Mouse (Mus musculus) adrenal gland, adult (tissue): ENCODE data around the gene Myl6b.

Experiments used
- DNase-seq, 2 experiments: peaks; one replicate each; pipeline ENCODE4 v3.0.0; 2022 to 2023; ENCODE audit warnings: low spot score in 1 of 2; ENCODE audit not compliant: inconsistent age in 2 of 2

The Myl6b gene

DNA sequence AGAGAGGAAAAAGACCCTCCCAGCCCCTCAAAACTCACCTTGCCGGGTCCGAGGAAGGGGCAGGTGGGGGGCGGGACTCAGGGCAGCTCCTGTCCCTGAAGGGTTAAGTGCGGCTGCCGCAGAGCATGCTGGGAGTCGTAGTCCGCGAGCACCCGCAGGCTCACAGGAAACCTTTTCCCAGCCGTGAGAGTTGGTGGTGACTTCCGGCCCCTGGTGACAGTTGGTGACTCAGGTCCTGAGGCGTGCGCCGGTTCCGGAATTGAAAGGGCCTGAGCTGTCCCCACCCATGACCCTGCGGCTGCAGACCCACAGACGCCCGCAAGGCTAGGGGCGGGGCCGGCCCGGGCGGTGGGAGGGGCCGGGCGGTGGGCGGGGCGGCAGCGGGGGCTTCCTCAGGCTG is at the start of gene Myl6b:
Myl6b (minus strand) TSS at position 96 of the 400 bp plus-strand sequence.
- peak; percentile 98 to 99 for DNase-seq

DNA sequence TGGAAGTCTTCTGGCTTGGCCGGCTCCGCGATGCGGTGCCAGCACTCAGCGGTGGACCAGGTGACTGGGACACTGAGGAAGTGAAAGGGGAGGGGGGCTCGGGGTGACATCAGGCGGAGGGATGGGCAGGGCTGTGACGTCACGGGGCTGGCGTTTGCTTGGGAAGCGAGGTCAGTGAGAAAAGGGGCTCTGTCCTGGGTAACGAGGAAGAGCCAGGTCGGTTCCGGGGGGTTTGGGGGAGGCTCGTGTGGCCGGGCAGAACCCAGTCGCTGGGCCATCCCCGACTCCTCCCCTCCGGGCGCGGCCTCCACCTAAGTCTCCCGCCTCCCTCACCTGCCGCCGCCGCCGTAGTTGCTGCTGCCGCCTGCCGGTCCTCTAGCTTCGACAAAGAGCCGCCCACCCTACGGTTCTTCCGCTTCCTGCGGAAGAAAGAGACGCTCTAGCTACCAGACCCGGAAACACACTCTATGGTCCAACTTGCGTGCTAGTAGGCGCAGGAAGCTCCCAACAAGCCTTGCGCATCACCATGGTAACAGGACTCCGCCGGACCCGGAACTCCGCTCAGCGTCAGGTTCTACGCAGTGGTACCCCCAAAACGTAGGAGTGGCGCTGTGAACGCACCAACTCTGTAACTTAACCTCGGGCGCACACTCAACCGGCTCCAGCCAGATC is 49.0 kb upstream of the Myl6b start, which contains the start of gene Zc3h10:
Zc3h10 (minus strand) TSS at position 414 of the 672 bp plus-strand sequence.
- DNase-seq, result peak; percentile 97 to 98

DNA sequence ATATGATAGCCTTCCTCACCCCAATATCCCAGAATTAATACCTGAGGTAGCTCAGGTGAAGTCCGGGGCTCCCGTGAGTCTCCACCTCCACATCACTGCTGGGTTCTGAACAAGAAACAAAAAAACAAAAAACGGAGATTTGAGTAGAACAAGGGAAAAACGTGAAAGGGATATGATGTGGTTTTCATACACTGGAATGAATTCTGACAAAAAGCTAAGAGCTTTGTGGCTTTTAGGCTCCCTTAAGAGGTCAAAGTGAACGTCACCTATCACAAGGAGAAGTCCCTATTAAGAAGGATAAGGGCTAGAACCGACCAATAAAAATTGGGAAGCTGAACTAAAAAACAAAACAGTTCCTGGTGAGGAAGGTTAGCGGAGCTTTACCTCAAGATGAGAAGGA is 48.3 kb upstream of the Myl6b start:
- no peak for DNase-seq

DNA sequence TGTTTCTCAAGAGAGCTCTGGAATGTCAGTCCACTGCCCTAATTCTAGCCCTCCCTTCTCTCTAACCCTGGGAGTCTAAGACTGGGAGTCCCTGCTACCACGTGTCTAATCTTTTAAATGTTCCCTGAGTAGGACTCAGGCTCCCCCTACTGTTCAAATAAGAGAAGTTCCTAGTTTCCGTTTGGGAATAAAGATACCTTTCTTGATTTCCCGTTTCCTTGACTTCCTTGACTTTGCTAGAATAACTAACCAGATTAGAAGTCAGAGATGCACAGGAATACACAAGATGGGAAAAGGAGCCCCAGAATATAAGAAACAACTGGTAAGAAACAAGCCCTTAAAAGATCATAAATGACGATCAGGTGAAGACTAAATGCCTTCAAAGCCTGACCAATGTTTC is 47.9 kb upstream of the Myl6b start:
- peak in 1 of 2 experiments; percentile 79 for DNase-seq

DNA sequence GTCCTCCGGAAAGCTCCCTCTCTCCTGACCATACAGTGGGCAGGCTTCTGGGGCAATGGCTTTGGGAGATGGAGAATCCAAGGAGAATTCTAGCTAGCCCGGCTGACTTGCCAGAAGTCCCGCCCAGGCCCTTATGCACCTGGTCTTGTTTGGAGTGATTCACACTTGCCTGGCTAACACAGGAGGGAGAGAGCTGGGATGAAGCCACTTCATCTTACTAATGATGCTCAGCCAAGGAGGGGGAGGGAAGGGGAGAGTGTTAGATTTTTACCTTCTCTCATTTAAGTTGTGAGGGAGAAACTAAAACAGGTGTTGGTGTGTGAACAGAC is 47.0 kb upstream of the Myl6b start:
- no peak for DNase-seq

DNA sequence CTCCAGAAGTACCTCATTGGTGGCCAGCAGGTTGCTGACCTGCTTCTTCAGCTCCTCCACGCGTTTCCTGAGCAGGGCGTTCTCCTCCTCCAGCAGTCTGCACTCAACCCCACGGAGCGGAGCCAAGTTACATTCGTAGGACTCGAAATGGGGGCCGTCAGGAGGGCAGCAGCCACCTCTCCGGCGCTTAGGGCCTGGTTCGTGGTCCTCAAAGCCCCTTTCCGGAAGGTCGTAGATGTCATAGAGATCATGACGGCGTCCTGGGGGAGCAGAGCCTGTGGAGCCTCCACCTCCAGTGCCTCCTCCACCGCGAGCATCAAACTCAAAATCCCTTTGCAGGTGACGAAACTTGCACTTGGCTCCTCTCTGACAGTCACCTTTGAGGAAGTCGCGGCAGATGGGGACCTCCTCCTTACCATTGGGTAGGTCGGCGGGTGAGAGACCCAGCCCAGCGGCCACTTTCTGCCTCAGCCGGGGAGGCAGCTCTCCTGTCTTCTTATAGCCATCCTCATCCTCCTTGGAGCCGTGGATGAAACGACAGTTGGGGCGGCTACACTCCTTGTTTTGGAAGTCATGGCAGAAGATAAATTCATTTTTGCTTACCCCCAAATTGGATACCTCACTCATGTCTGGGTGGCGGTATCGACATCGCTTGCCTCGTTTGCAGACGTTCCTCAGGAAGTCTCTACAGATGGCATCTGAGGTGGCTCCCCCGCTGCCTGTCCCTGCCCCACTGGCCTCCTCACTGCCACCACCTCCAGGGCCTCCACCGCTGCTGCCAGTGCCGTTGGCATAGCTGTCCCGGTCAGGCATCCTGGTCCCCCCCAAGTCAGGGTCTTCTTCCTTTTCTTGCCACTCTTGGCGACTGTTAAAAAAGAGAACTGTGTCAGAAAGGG is 46.4 kb upstream of the Myl6b start:
- peak in 1 of 2 experiments; percentile 28 for DNase-seq

DNA sequence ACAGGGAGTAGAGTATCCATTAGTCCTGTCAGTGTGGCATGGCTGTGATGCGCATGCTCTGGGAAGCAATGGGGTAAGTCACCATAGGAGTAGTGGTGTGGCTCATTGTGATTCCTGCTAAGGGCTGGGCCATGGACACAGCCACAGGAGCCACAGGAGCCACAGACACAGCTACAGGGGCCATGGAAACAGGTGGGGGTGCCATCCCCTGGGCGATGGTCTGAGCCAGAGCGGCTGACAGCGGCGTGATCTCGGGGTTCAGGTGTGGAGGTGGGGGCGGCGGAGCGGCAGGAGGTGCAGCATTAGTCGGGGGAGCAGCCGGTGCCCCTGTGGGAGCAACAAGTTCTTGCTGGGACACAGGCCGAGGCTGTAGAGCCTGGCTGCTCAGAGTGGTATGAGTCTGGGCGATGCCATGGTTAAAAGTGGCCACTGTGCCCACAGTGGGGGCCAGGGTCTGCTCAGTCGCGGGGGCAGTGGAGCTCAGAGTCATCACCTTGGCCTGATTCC is 45.7 kb upstream of the Myl6b start:
- peak in 1 of 2 experiments; percentile 31 for DNase-seq

DNA sequence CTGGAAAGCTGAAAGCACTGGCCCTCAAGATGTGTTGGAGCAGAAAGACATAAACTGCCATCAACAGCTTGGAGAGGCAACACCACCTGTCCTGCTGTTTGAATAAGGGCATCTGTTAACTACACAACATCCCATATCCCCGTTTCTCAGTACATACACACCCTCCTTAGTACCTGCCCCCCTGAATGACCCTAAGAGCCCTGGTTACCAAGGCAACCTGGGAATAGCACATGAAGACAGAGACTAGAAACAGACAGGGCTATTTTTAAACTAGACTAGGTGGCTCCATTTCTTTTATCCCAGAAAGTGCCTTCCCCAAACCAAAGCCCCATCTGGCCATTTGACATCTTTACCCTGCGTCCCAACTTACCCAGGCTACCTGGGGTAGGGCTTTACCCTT is 44.6 kb upstream of the Myl6b start:
- DNase-seq, result no peak

DNA sequence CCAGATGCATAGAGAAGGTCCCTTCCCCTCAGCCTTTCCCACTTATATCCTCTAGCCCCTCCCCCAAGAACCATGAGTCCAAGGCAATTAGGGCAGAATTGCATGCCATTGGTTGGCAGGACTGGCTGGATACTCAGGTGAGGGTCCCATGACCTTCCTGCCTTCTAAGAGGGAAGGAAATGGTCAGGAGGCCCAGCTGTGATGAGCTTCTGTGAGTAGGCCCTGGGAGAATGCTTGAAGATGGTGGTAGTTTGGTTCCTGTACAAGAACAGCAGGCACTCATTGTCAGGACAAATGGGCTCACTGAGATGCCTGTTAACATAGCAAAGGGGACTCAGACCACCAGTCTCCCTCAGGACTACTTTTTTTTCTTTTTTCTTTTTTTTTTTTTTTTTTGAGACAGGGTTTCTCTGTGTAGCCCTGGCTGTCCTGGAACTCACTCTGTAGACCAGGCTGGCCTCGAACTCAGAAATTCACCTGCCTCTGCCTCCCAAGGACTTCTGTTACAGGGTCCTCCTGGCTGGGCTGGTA is 39.9 kb upstream of the Myl6b start:
- no peak for DNase-seq

DNA sequence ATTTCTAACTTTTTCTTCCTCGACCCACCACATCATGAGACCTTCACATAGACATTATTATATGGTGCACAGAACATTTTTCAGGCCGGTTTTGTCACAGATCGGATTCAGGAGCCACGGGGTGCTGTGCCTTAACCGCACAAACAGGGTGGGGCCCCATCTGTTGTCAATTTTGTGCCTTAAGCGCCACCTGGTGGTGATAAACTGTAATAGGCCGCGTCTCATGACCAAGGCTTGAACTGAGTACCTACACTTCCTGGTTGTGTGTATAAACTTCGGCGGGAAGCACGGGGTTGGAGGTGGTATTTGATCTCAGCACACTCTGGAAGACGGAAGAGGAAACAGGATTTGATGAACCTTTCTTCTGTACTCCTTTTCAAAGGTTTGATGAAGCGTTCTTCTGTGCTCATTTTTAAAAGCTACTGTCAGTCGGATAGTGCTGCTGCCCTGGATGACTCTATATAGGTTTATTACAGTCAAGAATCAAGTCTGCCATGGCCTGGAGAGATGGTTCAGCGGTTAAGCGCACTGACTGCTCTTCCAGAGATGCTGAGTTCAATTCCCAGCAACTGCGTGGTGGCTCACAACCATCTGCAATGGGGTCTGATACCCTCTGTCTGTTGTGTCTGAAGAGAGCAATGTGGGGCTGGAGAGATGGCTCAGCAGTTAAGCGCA is 37.9 kb upstream of the Myl6b start:
- peak; percentile 89 to 97 for DNase-seq

DNA sequence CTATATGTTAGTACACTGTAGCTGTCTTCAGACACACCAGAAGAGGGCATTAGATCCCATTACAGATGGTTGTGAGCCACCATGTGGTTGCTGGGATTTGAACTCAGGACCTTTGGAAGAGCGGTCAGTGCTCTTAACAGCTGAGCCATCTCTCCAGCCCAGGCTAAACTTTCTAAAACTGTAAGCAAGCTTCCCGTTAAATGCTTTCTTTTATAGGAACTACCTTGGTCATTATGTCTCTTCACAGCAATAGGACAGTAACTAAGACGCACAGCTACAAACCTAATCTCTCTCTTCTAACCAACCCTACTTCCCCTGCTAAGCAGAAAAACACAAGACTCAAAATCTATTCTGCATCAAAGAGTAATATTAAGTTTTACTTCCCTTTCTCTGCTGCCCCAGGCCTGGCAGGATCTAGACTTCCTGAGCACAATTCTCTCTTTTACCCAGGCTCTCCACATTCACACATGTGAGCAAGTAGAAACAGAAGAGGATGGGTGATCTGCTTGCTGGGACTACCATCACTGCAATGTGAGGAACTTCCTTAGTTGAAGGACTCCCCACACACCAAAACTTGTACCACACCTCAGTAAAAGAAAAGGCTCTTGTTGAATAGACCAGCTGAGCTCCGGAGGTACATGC is 37.3 kb upstream of the Myl6b start:
- DNase-seq, result no peak

DNA sequence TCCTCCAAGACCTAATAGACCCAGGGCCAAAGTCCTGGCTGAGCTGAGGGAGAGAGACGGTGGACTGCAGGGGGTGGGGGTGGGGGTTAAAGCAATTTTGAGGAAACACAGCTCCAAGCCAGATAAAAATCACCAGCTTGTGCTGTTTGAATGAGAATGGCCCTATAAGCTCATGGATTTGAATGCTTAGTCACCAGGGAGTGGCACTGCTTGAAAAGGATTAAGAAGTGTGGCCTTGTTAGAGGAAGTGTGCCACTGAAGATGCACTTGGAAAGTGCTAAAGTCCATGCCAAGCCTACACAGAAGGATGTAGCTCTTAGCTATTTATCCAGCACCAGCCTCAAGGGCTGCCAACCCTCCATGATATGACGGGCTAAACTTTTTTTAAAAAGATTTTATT is 36.7 kb upstream of the Myl6b start:
- no peak for DNase-seq

DNA sequence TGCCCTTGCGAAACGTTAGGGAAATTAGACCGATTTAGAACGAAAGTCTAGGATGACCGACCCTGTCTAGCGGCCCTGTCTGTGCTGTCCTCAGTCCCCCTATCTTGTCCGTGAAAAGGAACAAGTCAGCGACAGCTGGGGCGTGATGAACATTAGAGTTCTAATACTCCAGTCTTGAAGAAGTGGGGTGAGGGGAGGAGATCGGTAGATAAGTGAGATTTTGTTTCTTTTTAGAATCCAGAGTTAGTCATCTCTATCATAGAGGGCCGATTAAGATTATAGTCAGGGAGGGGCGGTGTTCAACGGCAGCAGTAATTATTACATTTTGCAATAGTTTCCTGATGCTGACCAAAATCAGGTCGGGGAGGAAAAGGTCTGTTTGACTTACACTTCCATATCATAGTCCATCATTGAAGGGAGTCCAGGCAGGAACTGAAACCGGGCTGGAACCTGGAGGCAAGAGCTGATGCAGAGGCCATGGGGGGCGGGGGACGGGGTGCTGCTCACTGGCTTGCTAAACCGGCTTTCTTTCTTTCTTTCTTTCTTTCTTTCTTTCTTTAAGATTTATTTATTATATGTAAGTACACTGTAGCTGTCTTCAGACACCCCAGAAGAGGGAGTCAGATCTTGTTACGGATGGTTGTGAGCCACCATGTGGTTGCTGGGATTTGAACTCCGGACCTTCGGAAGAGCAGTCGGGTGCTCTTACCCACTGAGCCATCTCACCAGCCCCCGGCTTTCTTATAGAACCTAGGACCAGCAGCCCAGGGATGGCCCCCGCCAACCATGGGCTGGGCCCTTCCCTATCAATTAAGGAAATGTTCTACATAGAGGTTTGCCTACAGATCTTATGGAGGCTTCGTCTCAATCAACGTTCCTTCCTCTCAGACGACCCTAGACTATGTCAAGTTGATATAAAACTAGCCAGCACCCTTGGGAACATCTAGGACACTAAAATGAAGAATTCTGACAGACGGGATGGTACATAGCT is 28.2 kb upstream of the Myl6b start:
- DNase-seq, result no peak

DNA sequence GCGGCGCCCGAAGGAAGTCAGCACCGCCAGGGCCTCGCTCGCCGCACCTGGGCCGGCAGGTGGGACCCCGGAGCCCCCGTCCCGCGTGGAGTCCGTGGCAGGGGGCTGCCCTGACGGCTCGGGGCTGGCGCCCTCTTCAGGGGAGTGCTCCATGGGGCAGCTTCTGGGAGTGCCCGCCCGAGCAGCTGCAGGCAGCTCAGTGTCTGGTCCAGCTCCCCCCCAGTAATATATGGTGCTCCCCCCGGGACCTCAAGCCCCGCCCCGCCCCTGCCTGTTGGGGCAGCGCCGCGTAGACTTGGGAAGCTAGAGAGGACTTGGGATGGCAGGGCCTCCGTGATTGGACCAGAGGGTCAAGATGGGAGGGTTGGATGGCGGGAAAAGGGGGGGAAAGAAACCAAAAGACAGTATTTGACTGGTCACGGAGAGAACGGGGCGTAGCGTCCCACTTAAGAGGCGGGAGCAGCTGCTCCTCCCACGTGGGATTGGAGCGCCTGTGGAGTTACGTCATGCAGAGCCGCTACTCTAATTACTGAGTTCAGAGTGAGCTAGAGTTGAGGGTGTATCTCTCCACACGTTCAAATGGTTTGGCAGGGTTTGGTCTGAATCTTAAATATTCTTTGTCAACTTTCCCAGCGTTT is 27.3 kb upstream of the Myl6b start, which contains the start of gene Esyt1:
Esyt1 (minus strand) TSS at position 201 of the 638 bp plus-strand sequence.
- DNase-seq, result peak; percentile 97 to 98

DNA sequence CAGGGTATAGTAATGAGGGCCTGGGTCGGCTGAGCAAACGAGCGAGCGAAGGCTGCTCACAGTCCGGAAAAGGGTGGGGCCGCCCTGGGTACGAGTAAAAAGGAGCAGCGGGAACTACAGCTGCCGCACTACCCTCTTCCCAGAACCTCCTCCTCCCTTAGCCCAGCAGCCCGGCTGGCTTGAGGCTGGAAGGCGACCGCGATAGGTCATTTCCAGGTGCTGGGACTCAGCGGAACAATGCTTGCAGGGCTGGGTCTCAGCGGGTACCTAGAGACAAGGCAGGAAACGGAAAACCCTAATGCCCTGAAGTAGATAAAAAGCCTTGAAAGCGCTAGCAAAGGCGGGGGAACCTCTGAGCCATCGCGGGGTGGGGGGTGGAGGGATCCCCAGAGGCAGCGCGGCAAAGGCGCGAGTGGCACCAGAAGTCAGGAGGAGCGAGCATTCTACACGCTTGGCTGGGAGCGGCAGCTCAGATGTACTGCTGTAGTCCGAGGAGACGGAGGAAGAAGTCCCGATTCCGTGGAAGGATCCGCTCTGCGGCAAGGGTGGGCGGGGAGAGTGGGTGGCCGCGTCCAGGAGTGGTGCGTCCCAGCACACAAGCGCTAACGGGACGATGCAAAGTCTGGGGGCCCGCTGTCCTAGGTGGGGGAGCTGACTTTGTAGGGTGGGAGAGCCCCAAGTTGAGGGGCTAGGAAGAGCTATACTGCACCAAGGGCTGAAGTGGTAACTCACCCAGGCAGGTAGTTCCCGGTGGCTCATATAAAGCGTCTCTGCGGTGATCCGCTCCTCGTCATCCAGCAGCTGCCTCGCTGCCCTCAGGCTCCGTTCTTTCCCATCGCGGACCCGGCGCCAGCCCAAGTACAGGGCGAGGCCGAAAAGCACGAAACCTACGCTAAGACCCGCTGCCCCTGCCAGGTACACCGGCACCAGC is 26.5 kb upstream of the Myl6b start:
- peak; percentile 64 to 85 for DNase-seq

DNA sequence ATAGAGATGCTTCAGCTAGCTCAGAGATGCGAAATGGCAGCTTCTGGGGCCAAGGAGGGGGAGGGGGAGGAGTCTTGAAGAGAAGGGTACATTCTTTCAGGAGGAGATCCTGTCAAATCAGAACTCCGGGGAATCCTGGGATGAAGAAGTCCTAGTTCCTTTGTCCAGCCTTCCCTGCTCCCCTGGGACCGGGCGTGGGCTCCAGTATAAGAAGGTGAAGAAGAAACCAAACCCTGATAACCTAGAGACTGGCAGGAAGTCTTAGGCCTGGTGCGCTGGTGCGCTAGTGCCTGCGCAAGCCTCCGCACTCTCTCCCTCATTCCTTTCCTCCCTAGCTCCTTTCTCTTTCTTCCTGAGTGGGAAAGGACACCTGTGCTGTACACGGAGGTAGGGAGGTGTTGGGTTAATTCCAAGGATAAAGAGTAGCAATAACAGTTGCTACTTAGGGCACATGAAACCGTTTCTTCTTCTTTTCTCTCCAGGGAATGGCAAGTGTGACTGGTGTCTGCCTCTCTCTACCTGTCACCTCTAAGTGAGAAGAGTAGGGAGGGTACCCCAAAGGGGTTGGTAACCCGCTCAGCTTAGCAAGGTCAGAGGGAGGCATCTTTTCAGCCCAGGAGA is 25.7 kb upstream of the Myl6b start:
- no peak for DNase-seq

DNA sequence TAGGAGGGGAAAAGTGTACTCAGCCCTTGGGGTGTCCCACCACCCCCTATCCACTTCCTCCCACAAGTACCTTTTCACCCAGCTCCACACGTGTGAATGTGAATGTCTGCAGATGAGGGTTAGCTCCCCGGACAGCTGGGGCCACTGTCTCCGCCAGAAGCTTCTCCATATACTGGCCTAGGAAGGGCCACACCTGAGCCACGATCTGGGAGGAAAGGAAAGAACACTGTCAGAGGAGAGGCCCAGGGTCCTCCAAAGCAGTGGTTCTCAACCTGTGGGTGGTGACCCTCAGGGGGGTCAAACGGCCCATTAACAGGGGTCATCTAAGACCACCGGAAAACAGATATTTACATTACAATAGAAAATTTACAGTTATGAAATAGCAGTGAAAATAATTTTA is 23.9 kb upstream of the Myl6b start:
- DNase-seq, result no peak

DNA sequence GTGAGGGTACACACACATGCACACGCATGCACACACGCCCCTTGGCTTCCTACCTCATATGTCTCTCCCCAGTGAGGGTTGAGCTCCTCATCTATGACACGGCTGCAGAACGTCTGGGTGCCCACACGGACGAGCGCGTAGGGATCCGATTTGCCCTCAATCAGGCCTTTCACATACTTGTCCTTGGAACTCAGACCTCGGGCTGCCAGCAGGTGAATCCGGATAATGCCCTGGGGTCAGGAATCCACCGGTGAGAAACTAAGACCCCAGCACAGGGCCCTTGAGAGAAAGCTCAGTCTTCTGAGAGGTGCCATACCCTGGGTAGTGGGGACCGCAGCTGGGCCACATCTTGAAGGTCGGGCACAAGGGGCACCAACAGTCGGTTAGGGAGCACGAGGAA is 22.1 kb upstream of the Myl6b start:
- DNase-seq, result no peak
